Mouse (Mus musculus) testis, adult 2 months (tissue): ENCODE results near the gene Trappc2l. TPM values are rescaled to one million over a fixed set of nuclear protein-coding genes. Genes with fewer than 3 reads are reported as not detected.

Experiments used
- H3K27ac ChIP-seq: fragments of 200-500 bp; 2 replicates; pipeline ENCODE4 v1.5.1; 2012; ENCODE audit warnings: low read depth, low read length; ENCODE audit not compliant: control insufficient read depth, insufficient read depth
- H3K27me3 ChIP-seq: fragments of 200-500 bp; 2 replicates; pipeline ENCODE4 v1.6.1; 2012; ENCODE audit warnings: mild to moderate bottlenecking, low read length, moderate library complexity; ENCODE audit not compliant: control insufficient read depth, insufficient read depth
- H3K36me3 ChIP-seq: fragments of 200-500 bp; 2 replicates; pipeline ENCODE4 v1.6.1; 2012; ENCODE audit warnings: mild to moderate bottlenecking, low read length; ENCODE audit not compliant: control insufficient read depth, insufficient read depth
- H3K4me1 ChIP-seq: fragments of 200-500 bp; 2 replicates; pipeline ENCODE4 v1.6.1; 2012; ENCODE audit warnings: low read length; ENCODE audit not compliant: control insufficient read depth, insufficient read depth
- H3K4me3 ChIP-seq: fragments of 200-500 bp; 2 replicates; pipeline ENCODE4 v1.5.1; 2012; ENCODE audit warnings: low read depth, mild to moderate bottlenecking, low read length, moderate library complexity, mixed read lengths; ENCODE audit not compliant: control insufficient read depth
- CTCF ChIP-seq: fragments of 200-500 bp; IDR thresholded peaks from 2 replicates; pipeline ENCODE4 v1.5.1; 2012; ENCODE audit warnings: low read depth, mild to moderate bottlenecking, inconsistent platforms, low read length, moderate library complexity; ENCODE audit not compliant: control insufficient read depth, insufficient read depth, insufficient replicate concordance
- POLR2A ChIP-seq: fragments of 200-500 bp; IDR thresholded peaks from 2 replicates; pipeline ENCODE4 v1.6.1; 2012; ENCODE audit warnings: low read depth, mild to moderate bottlenecking, inconsistent platforms, low read length, moderate library complexity; ENCODE audit not compliant: control insufficient read depth
- polyA plus RNA-seq: library from polyadenylated mRNA; depleted of rRNA; stranded (reverse); fragments of >200 nt; gene quantifications from 2 replicates; pipeline ENCODE4 v1.2.3, GENCODE M21; 2012

Trappc2l gene
- polyA plus RNA-seq, 1 experiment, result 100 TPM

DNA sequence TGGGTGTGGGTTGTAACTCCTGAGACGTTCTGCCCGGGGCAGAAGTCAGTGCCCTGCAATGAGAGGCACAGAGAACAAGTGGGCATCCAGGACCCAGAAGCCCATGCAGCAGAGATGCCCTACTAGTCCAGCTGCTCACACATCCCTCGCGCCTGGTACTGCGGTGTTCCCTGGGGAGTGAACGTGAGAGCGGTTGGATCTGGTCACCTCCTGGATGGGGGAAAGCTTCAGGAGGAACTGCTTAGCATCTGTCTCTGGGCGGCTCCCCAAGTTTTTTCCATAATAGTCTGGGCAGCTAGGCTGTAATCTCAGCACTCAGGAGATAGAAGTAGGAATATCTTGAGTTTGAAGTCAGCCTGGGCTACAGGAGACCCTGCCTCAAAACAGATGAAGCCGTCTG lies 26.5 kb upstream of the Trappc2l start:
- TF ChIP-seq CTCF, result no peak
- TF ChIP-seq POLR2A, result no peak
- H3K36me3 ChIP-seq, result no peaks in the 10 kb centered on the region
- H3K4me1 ChIP-seq, result peaks cover 5% of the 10 kb centered on the region
- H3K27ac ChIP-seq, result no peak overlapping the region
- no peak overlapping the region for H3K4me3 ChIP-seq
- no peaks in the 10 kb centered on the region for H3K27me3 ChIP-seq

DNA sequence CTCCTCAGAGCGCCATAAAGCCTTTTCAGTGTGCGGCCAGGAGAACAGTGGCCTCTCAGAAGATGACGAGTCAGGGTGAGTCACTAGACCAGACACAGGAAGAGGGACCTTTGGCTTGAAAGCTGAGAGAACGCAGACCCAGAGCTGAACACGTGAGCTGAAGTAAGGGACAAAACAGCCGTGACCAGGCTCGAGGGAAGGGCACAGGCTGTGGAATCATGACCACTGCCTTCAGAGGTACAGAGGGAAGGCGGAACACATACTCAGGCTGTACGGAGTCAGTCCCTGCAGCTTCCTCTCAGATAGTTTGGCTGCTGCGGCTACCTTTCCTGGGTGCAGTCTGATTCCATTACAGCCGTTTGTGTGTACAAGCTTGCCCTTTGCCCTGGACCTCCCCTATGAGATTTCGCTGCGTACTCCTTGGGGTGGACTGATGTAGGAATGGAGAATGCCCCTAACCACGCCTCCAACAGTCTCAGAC lies 26.0 kb upstream of the Trappc2l start:
- H3K4me3 ChIP-seq, result no peak overlapping the region
- H3K27ac ChIP-seq, result no peak overlapping the region
- no peaks in the 10 kb centered on the region for H3K27me3 ChIP-seq
- H3K36me3 ChIP-seq, result no peaks in the 10 kb centered on the region
- TF ChIP-seq CTCF, result no peak
- TF ChIP-seq POLR2A, result no peak
- H3K4me1 ChIP-seq, result peaks cover 5% of the 10 kb centered on the region

DNA sequence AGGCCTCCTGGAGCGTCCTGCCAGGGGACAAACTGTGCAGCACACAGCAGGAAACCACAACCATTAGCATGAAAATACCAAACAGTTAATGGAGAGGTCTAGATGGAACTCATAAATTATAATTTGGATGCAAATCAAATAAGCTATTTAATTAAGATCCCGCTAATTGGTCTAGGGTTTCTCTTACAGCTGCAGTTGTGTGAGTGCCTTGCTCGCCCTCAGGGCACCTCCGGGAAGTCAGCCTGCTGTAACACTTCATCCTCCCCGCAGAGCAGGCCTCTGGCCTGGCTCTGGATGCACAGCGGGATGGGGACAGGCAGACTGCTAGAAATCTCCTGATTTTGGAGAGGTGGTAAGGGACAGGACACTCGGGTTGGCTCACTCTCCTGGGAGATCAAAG lies 25.3 kb upstream of the Trappc2l start:
- TF ChIP-seq CTCF, result no peak
- no peak for TF ChIP-seq POLR2A
- Histone ChIP-seq H3K4me3 (no peak overlapping the region), H3K4me1 (peaks cover 5% of the 10 kb centered on the region), H3K36me3 (no peaks in the 10 kb centered on the region), H3K27ac (no peak overlapping the region), H3K27me3 (no peaks in the 10 kb centered on the region)

DNA sequence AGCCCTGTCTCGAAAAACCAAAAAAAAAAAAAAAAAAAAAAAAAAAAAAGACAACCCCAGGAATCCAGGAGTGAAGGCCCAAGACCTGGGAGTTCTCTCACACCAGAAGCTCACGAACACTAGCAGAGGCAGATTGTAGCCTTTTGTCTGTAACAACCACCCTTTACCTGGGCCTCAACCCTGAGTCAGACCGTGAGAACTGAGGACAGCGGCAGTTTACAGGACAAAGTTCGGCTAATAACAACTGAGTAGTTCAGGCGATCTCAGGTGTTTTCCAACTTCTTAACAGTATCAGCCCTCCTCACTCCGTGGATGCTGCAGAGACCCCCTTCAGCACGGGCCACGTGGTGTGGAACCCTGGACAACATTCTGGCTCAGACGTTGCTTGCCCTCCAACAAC lies 24.7 kb upstream of the Trappc2l start:
- H3K36me3 ChIP-seq, result no peaks in the 10 kb centered on the region
- no peaks in the 10 kb centered on the region for H3K27me3 ChIP-seq
- TF ChIP-seq CTCF (no peak), POLR2A (no peak)
- H3K27ac ChIP-seq, result no peak overlapping the region
- H3K4me1 ChIP-seq, result peaks cover 5% of the 10 kb centered on the region
- H3K4me3 ChIP-seq, result no peak overlapping the region

DNA sequence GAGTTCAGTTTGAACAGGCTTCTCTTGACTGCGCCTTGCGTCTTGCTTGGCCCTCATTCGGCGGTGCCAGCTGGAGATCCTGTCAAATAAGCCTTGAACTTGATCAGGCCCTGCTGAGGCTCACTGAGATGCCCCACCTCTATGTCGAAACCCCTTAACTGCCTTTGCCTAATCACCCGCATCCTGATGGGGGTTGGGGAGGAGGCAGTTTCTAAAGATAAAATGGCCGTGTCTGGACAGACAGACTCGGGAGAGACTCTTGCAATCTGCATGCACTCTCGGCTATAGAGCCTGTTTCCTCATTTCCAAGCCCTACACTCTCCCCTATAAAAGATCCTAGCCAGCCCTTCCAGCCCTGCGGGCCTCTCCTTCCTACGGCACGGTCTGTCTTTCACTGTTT lies 18.2 kb upstream of the Trappc2l start:
- H3K4me1 ChIP-seq, result no peaks in the 10 kb centered on the region
- H3K36me3 ChIP-seq, result no peaks in the 10 kb centered on the region
- H3K4me3 ChIP-seq, result no peak overlapping the region
- H3K27me3 ChIP-seq, result no peaks in the 10 kb centered on the region
- H3K27ac ChIP-seq, result no peak overlapping the region
- TF ChIP-seq POLR2A (no peak), CTCF (no peak)

DNA sequence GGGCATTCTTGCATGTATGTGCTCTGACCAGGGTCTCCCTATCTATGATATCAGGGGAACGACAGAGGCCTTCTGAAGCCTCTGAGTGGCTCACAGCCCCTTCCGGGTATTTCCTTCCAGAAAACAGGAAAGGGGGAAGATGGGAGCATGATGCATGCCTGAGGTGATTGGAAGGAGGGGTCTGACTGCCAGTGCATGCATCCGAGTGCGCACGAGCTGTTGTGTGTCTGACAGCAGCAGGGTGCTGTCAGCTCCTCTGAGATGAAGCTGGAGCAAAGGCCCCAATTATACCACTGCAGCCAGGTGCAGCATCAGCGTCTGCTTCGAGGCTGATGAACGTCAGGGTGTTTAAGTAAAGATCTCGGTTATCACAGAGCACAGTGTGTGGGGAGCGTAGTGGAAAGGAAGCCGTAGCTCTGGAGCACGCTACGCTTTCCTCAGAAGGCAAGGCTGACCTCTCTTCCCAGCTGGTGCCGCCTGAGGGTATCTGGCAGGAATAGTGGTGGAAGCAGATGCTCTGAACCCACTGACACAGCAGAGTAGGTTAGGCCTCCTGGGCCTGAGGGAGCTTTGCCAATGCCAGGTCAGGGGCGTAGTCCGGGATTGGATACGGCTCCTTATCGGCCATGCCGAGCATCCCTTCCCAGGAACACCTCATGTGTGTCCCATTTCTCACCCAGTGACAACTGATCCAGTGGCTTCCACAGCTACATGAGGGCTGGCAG lies 17.5 kb upstream of the Trappc2l start:
- Histone ChIP-seq H3K27ac (no peak overlapping the region), H3K36me3 (no peaks in the 10 kb centered on the region)
- no peak for TF ChIP-seq POLR2A
- TF ChIP-seq CTCF, result no peak

DNA sequence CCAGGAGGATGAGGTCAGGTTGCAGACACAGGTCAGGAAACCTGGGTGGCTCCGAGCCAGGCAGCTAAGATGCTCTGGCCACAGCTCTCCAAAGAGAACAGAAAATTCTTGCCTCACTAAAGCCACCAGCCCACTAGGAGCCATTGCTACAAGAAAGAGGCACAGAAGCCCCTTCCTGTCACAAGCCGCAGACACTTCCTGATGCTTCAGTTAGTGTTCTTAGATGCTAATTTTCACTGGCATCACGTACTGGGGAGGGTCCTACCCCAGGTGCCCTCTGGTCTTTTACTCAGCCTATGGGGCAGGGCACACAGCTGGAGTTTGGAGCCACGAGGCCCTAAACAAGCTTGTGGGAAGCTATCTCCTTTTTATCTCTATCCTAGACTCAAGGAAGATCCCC lies 15.4 kb upstream of the Trappc2l start:
- H3K27ac ChIP-seq, result no peak overlapping the region
- no peaks in the 10 kb centered on the region for H3K4me1 ChIP-seq
- H3K36me3 ChIP-seq, result no peaks in the 10 kb centered on the region
- TF ChIP-seq POLR2A, result no peak
- no peak for TF ChIP-seq CTCF
- H3K4me3 ChIP-seq, result no peak overlapping the region
- H3K27me3 ChIP-seq, result no peaks in the 10 kb centered on the region

More for the DNA sequence above, 17.5 kb upstream of the Trappc2l start:
- Histone ChIP-seq H3K4me3 (no peak overlapping the region), H3K27me3 (no peaks in the 10 kb centered on the region), H3K4me1 (no peaks in the 10 kb centered on the region)

DNA sequence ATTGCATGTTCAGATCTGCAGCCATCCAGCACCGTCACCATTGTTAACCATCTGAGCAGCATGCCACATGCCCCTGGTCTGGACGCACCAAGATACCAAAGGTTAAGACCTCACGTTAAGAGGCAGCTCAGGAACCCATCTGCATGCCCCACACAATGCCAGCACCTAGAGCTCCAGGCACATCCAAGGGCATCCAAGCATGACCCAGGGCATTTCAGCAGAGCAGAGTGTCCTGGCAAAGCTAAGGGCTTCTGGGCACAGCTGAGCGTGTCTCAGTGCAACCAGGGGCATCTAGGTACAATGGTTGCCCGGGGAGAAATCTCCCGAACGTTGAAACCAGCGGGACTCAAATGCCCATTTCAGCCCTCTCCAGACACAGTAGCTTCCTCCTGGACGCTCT lies 10.8 kb upstream of the Trappc2l start:
- TF ChIP-seq POLR2A (no peak), CTCF (no peak)
- Histone ChIP-seq H3K4me1 (no peaks in the 10 kb centered on the region), H3K27ac (no peak overlapping the region), H3K4me3 (no peak overlapping the region), H3K27me3 (no peaks in the 10 kb centered on the region), H3K36me3 (no peaks in the 10 kb centered on the region)
